Mouse (Mus musculus): ENCODE measurements around the gene Tesk1. TPM values are rescaled to one million over a fixed set of nuclear protein-coding genes. Genes with fewer than 3 reads are reported as not detected.
A peak's percentile ranks its signal among the peaks of the same experiment; 100 is the strongest.

The Tesk1 gene
- total RNA-seq (2021) = 10 to 100 TPM; 55.7 to 57.8 TPM
- long read RNA-seq, experiment 1, transcript Tesk1-201 (10 exons, 3,947 nt) = major isoform, 128 of 137 reads
- long read RNA-seq, experiment 1, partial matches to known transcripts = 7 of 137 reads
- long read RNA-seq, experiment 1, other reads (novel, unspliced or antisense) = 2 of 137 reads
- long read RNA-seq, experiment 2, transcript Tesk1-201 (10 exons, 3,947 nt) = major isoform, 117 of 134 reads
- long read RNA-seq, experiment 2, partial matches to known transcripts = 14 of 134 reads
- long read RNA-seq, experiment 2, other reads (novel, unspliced or antisense) = 3 of 134 reads

DNA sequence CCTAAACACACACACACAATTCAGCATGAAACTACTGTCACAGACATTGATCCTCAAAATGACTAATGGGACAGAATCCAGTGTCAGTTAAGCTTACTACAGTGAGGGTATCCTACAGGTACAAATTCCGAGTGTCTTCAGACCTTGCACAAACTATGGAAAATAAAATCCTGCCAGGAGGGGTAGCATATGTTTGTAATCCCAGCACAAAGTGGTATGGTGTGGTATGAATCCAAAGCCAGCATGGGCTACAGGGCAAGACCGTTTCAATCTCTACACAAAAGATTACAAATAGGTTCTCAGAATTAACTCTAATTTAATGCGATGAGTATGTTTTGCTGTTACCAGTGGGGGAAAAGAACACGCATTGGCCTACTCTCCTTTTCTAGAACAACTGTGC, at the start of gene Tesk1:
Tesk1 (plus strand) TSS at position 301 of the 400 bp plus-strand sequence.
- no peak for DNase-seq
- H3K27ac ChIP-seq = peak within 1 kb of the TSS; percentile 90
- no peak for TF ChIP-seq CTCF (IDR thresholded peaks at IDR 0.05)
- intact Hi-C loops (cut with DNase I) = loop anchor here (1.0 to 5.0 kb wide), 2 partner anchors 37 to 136 kb away; partner anchors contain the start of genes Gba2 and Rgp1
- H3K4me3 ChIP-seq = peak within 1 kb of the TSS; percentile 97

DNA sequence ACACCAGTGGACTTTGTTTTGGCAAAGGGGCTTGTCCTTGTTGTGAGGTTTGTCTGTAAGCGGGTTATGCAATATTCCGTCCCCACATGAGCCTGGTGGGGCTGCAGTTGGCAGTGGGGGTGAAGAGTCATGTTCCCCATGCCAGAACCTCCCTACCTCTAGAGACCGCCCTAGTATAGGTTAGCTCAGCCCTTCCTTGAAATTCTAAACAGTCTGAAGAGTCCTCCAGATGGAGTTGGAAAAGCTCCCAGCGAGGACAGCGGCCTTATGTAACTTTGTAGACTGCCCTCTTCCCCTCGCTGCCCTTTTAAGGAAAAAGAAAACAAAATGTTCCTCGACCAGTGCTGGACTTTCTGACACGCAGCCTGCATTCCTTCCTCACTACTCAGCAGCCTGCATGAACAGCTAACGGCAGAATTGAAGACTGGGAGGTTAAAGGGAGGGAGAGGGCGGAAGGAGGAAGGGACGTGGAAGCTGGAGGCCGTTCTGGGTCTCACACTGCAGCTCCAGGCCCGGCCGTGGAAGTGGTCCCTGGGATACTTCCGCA, 47.3 kb upstream of the Tesk1 start:
- DNase-seq = peak; percentile 81
- peak overlapping the region; percentile 65 for H3K4me3 ChIP-seq
- intact Hi-C loops (cut with DNase I) = no loop called here
- peak; percentile 23; the same call in 1 of the 2 replicates for TF ChIP-seq CTCF (IDR thresholded peaks at IDR 0.05)
- H3K27ac ChIP-seq = peak overlapping the region; percentile 95

DNA sequence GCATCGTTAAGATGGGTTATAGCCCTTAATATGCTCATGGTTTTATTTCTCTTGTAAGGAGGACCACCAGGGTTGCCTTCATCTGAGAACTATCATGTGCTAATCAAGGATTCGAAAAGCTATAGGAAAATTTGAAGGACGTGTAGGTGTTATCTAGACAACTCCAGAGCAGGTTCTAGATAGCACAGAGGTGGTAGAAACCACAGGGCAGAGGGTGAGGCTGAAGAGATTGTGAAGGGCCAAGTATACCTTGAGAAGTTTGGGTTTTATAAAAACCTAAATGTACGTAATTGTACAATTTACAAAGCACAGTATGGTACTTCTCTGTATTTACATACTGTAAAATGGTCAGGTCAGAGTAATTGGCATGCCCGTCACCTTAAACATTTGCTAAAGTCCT, 46.6 kb upstream of the Tesk1 start:
- Histone ChIP-seq H3K4me3 (peak overlapping the region; percentile 65), H3K27ac (peak overlapping the region; percentile 95)
- intact Hi-C loops (cut with DNase I) = no loop called here
- no peak for DNase-seq
- no peak for TF ChIP-seq CTCF (IDR thresholded peaks at IDR 0.05)

DNA sequence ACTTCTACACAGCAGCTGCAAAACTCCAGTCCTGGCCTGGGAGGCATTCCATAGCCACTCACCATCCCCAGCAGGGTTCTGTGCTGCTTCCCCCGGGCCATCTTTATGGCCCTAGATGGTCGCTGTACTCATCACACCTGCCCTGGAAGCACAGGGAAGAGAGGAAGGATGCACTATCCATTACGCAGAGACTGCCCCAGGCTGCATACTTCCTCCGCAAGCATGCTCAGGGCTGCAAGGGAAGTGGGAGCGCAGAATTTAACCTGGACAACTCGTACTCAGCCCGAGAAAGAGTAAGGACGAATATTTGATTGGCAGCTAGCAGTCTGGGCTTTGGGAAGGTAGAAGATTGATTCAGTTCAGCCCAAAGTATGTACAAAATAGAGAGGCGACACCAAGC, 45.9 kb upstream of the Tesk1 start:
- TF ChIP-seq CTCF (IDR thresholded peaks at IDR 0.05) = no peak
- intact Hi-C loops (cut with DNase I) = no loop called here
- H3K27ac ChIP-seq = peak overlapping the region; percentile 95
- H3K4me3 ChIP-seq = no peak overlapping the region
- DNase-seq = no peak

DNA sequence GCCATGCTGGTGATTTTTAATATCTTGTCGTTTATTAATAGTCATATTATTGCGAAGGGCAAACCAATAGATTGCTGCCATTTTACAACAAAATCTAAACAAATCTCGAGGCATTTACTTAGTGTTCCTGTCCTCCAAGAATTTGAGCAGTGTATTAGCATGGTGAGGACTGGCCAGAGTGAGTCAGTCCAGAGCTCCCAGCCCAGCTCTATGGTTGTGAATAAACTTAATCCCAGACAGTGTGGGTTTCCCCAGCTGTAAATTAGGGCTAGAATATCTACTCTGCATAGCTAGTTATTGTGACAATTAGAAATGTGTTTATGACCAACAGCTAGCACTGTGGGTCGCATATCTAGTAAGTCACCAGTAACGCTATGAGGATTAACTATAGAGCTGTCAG, 45.4 kb upstream of the Tesk1 start:
- H3K4me3 ChIP-seq = no peak overlapping the region
- no peak for DNase-seq
- peak overlapping the region; percentile 95 for H3K27ac ChIP-seq
- no peak for TF ChIP-seq CTCF (IDR thresholded peaks at IDR 0.05)
- intact Hi-C loops (cut with DNase I) = no loop called here

DNA sequence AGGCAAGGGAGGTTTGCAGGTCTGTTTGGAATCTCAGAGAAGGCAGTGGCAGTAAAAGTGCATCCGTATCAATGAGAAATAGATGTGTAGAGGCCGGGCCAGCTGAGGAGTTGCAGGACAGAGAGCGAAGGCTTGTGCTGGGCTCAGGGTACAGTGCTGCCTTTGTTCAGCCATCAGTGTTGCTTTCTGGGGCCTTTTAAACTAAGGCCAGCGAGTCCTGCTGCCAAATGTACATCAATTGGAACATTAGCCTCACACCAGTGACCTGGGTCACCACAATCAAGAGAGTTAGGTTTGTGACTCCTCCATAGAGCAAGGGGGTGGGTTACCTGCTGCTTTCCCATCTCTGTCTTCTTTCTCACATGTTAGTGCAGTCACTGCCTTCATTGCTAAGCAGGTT, 43.7 kb upstream of the Tesk1 start:
- intact Hi-C loops (cut with DNase I) = no loop called here
- peak overlapping the region; percentile 95 for H3K27ac ChIP-seq
- TF ChIP-seq CTCF (IDR thresholded peaks at IDR 0.05) = no peak
- DNase-seq = no peak
- no peak overlapping the region for H3K4me3 ChIP-seq

DNA sequence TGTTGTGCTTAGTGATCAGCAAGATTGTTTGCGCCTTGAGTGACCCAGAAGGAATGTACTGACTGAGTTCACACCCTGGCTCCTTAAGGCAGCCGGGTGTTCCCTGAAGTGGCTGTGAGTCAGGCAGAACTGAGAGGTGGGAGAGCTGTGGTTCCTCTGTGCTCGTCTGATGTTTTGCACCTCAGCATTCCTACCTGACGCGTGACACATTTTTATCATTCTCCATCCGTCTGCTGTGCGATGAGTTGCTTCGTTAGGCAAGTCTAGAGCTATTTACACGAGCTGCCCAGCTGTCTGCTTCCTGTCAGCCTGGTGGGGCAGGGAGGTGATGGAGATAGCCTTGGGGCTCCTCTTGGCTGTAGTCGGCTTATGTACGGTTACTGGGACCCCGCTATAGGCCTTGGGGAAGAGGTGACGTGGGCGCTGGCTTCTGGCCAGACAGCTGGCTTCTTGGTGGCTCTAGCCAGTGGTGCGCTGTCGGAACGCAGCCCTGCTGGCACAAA, 42.9 kb upstream of the Tesk1 start:
- H3K4me3 ChIP-seq = peak overlapping the region; percentile 65

DNA sequence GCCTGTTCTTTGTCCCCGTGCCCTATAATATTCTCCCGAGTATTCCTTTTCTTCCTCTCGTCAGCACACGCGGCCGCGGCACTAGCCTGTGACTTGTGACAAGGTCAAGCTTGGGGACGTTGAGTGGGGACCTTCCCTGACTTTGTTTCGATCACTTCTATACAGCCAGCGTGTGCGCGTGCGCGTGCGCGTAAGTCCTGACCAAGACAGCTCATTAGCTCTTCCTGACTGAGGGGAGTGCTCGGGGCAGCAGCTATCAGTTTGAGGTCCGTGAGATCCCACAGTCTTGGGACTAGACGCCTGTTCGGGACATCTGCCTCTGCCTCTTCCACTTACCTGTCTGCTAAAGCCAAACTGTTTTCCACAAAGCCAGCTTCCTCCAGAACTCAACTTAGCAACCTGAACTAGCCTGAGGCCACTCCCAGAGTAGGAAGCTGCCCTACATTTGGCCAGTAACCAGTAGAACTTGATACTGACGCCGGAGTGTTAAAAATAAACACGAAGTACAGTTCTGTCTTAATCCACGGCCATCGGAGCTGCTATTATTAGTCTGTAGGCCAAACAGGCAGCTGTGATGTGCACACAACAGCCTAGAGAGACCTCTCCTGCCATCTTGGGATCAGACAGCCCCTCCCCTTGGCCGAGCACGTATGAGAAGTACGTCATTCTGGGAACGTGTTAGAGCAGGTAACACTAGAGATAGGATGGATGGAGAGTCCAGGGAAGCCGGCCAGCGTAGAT, 42.2 kb upstream of the Tesk1 start:
- intact Hi-C loops (cut with DNase I) = loop anchor here (10.0 kb wide), 1 partner anchor 355 kb away; the partner anchor contains the start of gene Fam214b
- H3K4me3 ChIP-seq = peak overlapping the region; percentile 65
- DNase-seq = peak; percentile 80
- TF ChIP-seq CTCF (IDR thresholded peaks at IDR 0.05) = no peak
- peak overlapping the region; percentile 95 for H3K27ac ChIP-seq

More for the DNA sequence above, 42.9 kb upstream of the Tesk1 start:
- no peak for TF ChIP-seq CTCF (IDR thresholded peaks at IDR 0.05)
- H3K27ac ChIP-seq = peak overlapping the region; percentile 95
- peak; percentile 81 for DNase-seq
- intact Hi-C loops (cut with DNase I) = no loop called here

DNA sequence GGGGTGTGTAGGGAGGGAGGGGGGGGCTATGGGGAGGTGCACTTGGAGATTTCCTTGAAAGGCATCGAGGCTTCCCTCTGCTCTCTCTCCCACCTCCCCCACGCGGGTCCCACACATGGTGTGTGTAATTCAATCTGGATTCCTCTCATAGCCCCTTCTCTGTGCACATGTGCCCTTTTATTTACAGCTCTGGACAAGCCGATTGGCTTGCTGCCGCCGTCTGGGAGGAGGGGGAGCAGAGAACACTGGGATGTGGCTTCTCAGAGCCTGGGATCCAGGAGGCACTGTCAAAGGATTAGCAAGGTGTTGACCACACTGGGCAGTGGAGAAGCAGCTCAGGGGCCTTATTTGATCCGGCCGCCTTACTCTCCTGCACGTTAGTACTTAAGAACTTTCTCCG, 40.8 kb upstream of the Tesk1 start:
- TF ChIP-seq CTCF (IDR thresholded peaks at IDR 0.05) = no peak
- DNase-seq = peak; percentile 69
- Histone ChIP-seq H3K27ac (peak overlapping the region; percentile 95), H3K4me3 (peak overlapping the region; percentile 51)
- intact Hi-C loops (cut with DNase I) = loop anchor here (10.0 kb wide), 1 partner anchor 356 kb away; the partner anchor contains the start of gene Fam214b

DNA sequence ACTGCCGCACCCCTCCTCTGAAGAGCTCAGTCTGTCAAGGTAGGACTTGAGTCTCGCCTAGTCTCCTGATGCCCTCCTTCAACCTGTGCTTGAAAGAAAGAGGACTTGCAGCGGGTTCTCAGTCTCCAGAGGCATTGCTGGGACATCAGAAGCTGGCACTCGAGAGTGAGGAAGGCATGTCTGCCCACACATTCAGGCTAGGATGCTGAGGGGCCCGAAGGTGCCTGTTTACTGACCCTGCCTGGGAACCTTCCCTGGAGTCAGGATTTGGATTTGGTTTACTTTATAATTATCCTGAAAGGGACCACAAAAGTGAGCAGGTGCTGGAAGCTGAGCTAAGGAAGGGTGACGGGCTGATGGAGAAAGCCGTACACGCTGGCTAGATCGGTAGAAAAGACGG, 40.3 kb upstream of the Tesk1 start:
- intact Hi-C loops (cut with DNase I) = loop anchor here (10.0 kb wide), 1 partner anchor 357 kb away; the partner anchor contains the start of gene Fam214b
- peak; percentile 11 for DNase-seq
- H3K27ac ChIP-seq = peak overlapping the region; percentile 95
- peak overlapping the region; percentile 51 for H3K4me3 ChIP-seq
- TF ChIP-seq CTCF (IDR thresholded peaks at IDR 0.05) = no peak

DNA sequence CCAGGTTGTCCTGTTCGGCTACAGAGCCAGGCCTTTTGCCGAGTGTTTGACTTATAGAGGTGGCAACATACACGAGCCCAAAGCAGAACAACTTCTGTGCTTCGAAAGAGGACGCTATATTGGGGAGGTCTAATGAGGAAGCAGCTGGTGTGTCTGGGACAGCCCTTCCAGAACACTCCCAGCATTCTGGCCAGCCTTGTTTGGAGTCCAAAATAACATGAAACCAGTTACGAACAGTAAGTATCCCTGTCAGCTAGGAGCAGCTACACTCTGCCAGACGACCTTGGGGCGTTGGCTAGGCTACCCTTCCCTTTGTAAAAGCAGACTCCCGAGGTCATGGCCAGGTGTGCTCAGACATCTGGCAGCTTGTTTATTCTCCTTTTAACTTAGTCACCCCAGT, 39.5 kb upstream of the Tesk1 start:
- peak; percentile 70 for DNase-seq
- no peak for TF ChIP-seq CTCF (IDR thresholded peaks at IDR 0.05)
- H3K27ac ChIP-seq = peak overlapping the region; percentile 95
- intact Hi-C loops (cut with DNase I) = loop anchor here (10.0 kb wide), 1 partner anchor 357 kb away; the partner anchor contains the start of gene Fam214b
- peak overlapping the region; percentile 51 for H3K4me3 ChIP-seq

DNA sequence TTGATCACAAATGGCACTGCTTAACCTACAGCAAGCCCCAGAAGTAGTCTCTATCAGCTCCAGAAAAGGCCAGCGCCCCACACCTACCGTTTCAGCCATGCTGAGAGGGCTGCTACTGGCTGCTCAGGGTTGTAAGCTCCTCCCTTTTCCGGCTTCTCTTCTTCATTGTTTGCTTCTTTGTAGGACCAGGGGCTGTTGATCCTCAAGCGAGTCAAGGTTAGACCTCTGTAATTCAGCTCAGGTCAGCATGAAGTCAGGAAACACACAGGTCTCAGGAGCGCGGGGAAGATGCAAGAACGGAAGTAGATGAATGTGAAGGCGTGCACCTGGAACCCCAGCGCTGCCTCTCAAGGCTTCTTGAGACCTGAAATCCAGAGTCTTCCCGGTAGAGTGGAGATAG, 37.0 kb upstream of the Tesk1 start:
- DNase-seq = peak; percentile 11
- Histone ChIP-seq H3K4me3 (no peak overlapping the region), H3K27ac (peak overlapping the region; percentile 95)
- intact Hi-C loops (cut with DNase I) = loop anchor here (10.0 kb wide), 1 partner anchor 360 kb away; the partner anchor contains the start of gene Fam214b
- TF ChIP-seq CTCF (IDR thresholded peaks at IDR 0.05) = no peak

Data from gastrocnemius, adult 2 months (tissue).